Mouse (Mus musculus): ENCODE data around the gene Kat6b. TPM values are rescaled to one million over a fixed set of nuclear protein-coding genes. Genes with fewer than 3 reads are reported as not detected.

Gene Kat6b
- total and polyA plus RNA-seq, 2 experiments from 2014 or later, result 16.9 to 35.8 TPM

DNA sequence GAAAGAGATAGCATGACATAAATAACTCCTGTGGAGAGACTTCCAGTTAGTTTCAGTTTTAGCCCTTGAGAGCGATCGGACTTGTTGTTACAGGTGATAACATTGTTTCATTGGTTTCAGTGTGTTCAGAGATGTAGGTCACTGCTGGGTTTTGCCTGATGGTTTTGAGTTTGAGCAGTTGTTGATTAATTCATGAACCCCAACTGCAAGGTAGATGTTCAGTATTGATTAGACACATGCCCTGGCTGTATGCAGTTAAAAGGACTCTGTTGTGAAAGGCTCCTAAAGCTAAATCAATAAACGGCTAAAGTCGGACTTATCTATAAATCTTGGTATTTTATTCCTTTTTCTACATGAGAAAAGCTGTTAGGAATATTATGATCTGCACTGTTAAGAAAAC is 109.0 kb downstream of the Kat6b start:
- no peaks in the 10 kb centered on the region for H3K36me3 ChIP-seq (ENCODE audit: insufficient read depth)
- ATAC-seq (no peak), DNase-seq (no peak)
- H3K9me3 ChIP-seq (ENCODE audit: low read length), result no peaks in the 10 kb centered on the region
- no peak for TF ChIP-seq CTCF (IDR thresholded peaks at IDR 0.05; ENCODE audit: low read depth)
- 94% methylated on average over 4 of the region's 4 CpGs for WGBS
- H3K9ac ChIP-seq, result no peak overlapping the region
- no peak overlapping the region for H3K4me3 ChIP-seq (ENCODE audit: low read depth, low read length)
- no peak overlapping the region for H3K27ac ChIP-seq (ENCODE audit: low read depth, low read length)
- H3K27me3 ChIP-seq (ENCODE audit: insufficient read depth, low read length), result no peaks in the 10 kb centered on the region
- H3K4me1 ChIP-seq (ENCODE audit: insufficient read depth), result peaks cover 6% of the 10 kb centered on the region; the same call in 1 of the 2 replicates
- no peak overlapping the region for H3K4me2 ChIP-seq (ENCODE audit: low read depth)

DNA sequence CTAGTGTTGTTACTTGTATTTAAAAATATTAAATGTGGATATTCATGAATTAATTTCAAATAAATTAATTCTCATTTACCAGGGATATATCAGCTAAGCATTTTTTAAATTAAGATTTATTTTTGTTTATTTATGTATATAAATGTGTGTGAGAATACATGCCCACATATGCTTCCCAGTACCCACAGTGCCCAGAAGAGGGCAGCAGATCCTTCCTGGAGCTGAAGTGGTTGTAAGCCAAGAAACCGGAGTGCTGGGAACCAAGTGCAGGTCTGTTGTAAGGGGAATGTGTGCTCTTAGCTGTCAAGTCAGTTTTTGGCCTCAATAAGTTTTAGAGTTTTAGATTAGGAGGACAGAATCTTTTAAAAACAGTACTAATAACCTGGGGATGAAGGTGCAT is 110.9 kb downstream of the Kat6b start:
- Histone ChIP-seq H3K4me1 (ENCODE audit: insufficient read depth) (no peaks in the 10 kb centered on the region), H3K36me3 (ENCODE audit: insufficient read depth) (no peaks in the 10 kb centered on the region), H3K27ac (ENCODE audit: low read depth, low read length) (no peak overlapping the region), H3K4me2 (ENCODE audit: low read depth) (no peak overlapping the region), H3K4me3 (ENCODE audit: low read depth, low read length) (no peak overlapping the region), H3K9ac (no peak overlapping the region), H3K9me3 (ENCODE audit: low read length) (no peaks in the 10 kb centered on the region), H3K27me3 (ENCODE audit: insufficient read depth, low read length) (no peaks in the 10 kb centered on the region)
- DNase-seq (no peak), ATAC-seq (no peak)
- 100% methylated on average over 1 of the region's 1 CpGs for WGBS
- peak; percentile 25; the same call in 1 of the 2 replicates for TF ChIP-seq CTCF (IDR thresholded peaks at IDR 0.05; ENCODE audit: low read depth)

DNA sequence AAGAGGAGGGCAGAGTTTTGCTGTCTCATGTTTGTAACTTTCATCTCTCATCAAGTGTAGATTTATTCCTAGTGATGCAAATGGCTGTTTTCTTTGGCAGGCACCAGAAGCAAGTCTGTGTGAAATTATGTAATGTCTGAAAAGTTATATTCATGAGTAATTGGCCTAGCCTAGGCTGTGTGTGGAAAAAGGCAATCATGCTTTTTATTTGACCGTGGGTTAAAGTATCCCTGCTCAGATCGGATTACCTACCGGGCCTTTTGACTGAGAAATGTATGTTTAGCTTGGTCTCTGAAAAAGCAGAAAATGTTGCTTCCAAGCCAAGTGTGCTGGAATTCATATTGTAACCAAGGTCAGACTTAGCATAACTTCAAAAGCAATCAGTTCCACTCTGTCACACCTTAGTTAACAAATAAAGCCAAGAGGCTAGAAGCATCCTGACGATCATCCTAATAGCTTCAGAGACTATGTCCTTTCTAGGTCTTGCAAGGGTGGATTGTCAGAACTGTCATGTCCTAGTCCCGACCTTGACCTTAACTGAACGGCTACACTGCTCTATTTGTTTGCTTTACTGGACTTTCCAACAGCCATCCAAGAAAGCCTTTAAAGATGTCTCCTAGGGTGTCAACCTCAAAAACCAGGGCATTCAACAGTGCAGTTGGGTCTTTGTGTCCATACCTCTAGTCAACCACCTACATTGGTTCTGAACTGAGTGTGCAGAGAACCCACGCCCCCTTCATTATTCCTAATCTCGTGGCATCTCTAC is 111.9 kb downstream of the Kat6b start:
- Histone ChIP-seq H3K4me2 (ENCODE audit: low read depth) (no peak overlapping the region), H3K9me3 (ENCODE audit: low read length) (no peaks in the 10 kb centered on the region), H3K27ac (ENCODE audit: low read depth, low read length) (no peak overlapping the region), H3K36me3 (ENCODE audit: insufficient read depth) (no peaks in the 10 kb centered on the region), H3K4me3 (ENCODE audit: low read depth, low read length) (no peak overlapping the region), H3K4me1 (ENCODE audit: insufficient read depth) (no peaks in the 10 kb centered on the region), H3K9ac (no peak overlapping the region), H3K27me3 (ENCODE audit: insufficient read depth, low read length) (no peaks in the 10 kb centered on the region)
- WGBS, result 84% methylated on average over 8 of the region's 8 CpGs
- DNase-seq (no peak), ATAC-seq (no peak)
- TF ChIP-seq CTCF (IDR thresholded peaks at IDR 0.05; ENCODE audit: low read depth), result no peak

DNA sequence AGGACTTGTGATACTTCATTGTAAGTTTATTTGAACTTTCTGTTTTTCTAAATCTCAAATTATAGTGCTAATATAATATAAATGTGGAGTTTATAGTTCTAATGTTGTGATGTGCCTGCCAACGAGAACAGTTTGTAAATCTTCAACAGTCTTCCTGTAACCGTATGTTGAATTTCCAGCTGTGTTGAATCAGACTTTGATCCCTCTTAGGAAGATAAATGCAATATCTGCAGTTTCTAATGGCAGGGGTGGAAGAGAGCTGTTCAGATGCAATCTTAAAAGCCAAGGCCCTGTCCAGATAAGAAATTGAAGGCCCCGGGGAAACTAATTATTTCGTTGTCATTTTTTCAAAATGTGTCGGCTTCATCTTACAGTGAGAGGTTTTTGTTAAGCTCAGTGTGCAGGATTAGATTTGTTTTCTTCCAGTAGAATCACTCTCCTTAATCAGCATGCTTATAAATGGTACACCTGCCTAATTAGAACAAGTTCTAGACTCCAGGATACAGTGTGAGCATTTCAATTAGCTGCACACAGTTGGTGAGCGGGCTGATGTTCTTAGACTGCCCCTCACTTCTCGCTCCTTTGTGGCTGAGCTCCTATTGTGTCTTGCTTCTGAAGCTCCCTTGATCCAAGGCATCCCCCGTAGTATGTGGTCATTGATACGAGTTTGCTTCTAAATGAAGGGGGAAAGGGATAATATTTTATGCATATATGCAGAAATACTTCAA is 118.4 kb downstream of the Kat6b start:
- 7% methylated on average over 9 of the region's 9 CpGs for WGBS
- ATAC-seq, result no peak; the same call in 1 of the 2 replicates
- Histone ChIP-seq H3K36me3 (ENCODE audit: insufficient read depth) (no peaks in the 10 kb centered on the region), H3K4me2 (ENCODE audit: low read depth) (no peak overlapping the region), H3K4me3 (ENCODE audit: low read depth, low read length) (no peak overlapping the region), H3K9me3 (ENCODE audit: low read length) (no peaks in the 10 kb centered on the region), H3K27ac (ENCODE audit: low read depth, low read length) (peak overlapping the region; percentile 50; the same call in 1 of the 2 replicates), H3K27me3 (ENCODE audit: insufficient read depth, low read length) (no peaks in the 10 kb centered on the region), H3K9ac (no peak overlapping the region), H3K4me1 (ENCODE audit: insufficient read depth) (peaks cover 10% of the 10 kb centered on the region)
- DNase-seq, result no peak
- TF ChIP-seq CTCF (IDR thresholded peaks at IDR 0.05; ENCODE audit: low read depth), result no peak

DNA sequence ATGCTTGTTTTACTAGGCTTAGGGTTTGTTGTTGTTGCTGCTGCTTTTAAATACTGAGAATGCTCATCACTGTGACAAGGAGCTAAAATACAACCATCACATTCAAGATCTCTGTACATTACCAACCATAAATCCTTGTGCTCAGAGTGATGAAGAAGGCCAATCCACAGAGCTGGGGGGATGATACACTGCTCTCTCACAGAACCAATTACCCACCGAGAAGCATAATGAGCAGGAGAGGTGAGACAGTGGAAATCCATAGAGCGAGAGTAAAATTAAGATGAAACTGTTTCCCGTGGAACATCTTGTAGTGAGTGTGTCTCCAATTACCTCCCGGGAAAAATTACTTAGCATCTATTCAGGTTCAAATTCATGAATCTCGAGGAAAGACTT is 118.9 kb downstream of the Kat6b start:
- H3K27me3 ChIP-seq (ENCODE audit: insufficient read depth, low read length), result no peaks in the 10 kb centered on the region
- H3K9me3 ChIP-seq (ENCODE audit: low read length), result no peaks in the 10 kb centered on the region
- no peak for TF ChIP-seq CTCF (IDR thresholded peaks at IDR 0.05; ENCODE audit: low read depth)
- H3K4me2 ChIP-seq (ENCODE audit: low read depth), result no peak overlapping the region
- 0 out of 2 replicates have a peak overlapping the region, but pooled peaks have one; percentile 50 for H3K27ac ChIP-seq (ENCODE audit: low read depth, low read length)
- H3K4me3 ChIP-seq (ENCODE audit: low read depth, low read length), result no peak overlapping the region
- WGBS, result 14% methylated on average over 5 of the region's 5 CpGs
- no peaks in the 10 kb centered on the region for H3K36me3 ChIP-seq (ENCODE audit: insufficient read depth)
- no peak for ATAC-seq
- no peak for DNase-seq
- no peak overlapping the region for H3K9ac ChIP-seq
- peaks cover 10% of the 10 kb centered on the region for H3K4me1 ChIP-seq (ENCODE audit: insufficient read depth)

DNA sequence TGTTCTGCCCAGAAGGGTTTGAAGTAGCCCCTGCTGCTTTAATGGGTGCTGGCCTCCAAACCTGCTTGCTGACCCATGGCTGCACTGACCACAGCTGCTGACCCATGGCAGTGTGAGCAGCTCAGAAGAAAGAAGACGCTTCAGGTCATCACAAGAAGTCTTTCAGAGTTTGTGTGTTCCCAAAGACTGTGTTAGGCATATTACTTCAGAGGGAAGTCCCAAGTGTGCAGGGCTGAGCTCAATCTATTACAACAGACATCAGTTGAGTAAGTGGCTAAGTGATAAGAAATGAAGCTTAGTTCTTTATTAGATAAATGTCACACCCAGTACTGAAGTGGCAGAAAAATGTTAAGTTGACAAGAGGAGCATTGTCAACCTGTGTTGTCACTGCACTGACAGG is 119.4 kb downstream of the Kat6b start:
- Histone ChIP-seq H3K9ac (no peak overlapping the region), H3K27ac (ENCODE audit: low read depth, low read length) (no peak overlapping the region), H3K4me2 (ENCODE audit: low read depth) (no peak overlapping the region), H3K9me3 (ENCODE audit: low read length) (no peaks in the 10 kb centered on the region), H3K27me3 (ENCODE audit: insufficient read depth, low read length) (no peaks in the 10 kb centered on the region), H3K4me1 (ENCODE audit: insufficient read depth) (peaks cover 10% of the 10 kb centered on the region), H3K4me3 (ENCODE audit: low read depth, low read length) (no peak overlapping the region), H3K36me3 (ENCODE audit: insufficient read depth) (no peaks in the 10 kb centered on the region)
- DNase-seq, result no peak
- no peak for ATAC-seq
- no peak for TF ChIP-seq CTCF (IDR thresholded peaks at IDR 0.05; ENCODE audit: low read depth)
- WGBS, result 57% methylated on average over 1 of the region's 1 CpGs

DNA sequence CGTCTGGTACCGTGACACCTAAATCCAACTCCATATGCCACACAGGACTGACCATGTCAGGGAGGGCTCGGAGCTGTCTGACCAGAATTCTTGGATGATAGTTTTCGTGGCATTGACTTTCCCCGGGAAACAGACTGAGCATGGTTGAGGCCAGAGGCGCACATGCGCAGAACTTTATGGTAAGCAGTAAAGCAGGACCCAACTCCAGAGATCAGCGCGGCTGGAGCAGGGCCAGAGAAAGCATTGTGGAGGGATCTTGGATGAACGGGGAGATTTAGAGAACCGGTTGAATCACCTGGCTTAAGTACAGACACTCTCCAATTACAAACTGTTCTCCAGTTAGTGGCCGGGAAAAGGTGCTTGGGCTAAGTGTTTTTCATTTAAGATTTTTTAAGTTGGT is 120.9 kb downstream of the Kat6b start:
- no peak overlapping the region for H3K4me2 ChIP-seq (ENCODE audit: low read depth)
- 74% methylated on average over 12 of the region's 12 CpGs for WGBS
- DNase-seq (no peak), ATAC-seq (no peak)
- no peak overlapping the region for H3K27ac ChIP-seq (ENCODE audit: low read depth, low read length)
- H3K9me3 ChIP-seq (ENCODE audit: low read length), result no peaks in the 10 kb centered on the region
- H3K27me3 ChIP-seq (ENCODE audit: insufficient read depth, low read length), result no peaks in the 10 kb centered on the region
- H3K9ac ChIP-seq, result no peak overlapping the region
- no peak for TF ChIP-seq CTCF (IDR thresholded peaks at IDR 0.05; ENCODE audit: low read depth)
- peaks cover 10% of the 10 kb centered on the region for H3K4me1 ChIP-seq (ENCODE audit: insufficient read depth)
- H3K4me3 ChIP-seq (ENCODE audit: low read depth, low read length), result no peak overlapping the region
- H3K36me3 ChIP-seq (ENCODE audit: insufficient read depth), result no peaks in the 10 kb centered on the region
